In the genomic region with DNA sequence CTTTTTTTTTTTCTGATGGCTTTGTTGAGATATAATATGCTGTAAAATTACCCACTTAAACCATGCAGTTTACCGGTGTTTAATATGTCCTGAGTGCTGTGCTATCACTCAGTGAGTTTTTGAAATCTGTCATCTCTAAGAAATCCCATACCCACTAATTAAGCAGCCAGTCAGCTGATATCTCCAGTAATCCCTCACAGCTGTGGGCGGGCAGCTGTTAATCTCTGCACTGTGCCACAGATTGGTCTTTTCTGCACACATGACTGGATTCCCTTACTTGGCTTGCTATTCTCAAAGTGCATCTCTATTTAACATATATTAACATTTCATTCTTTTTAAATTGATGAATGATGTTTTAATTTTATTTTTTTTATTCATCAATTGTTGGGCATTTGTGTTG, we compare ENCODE assay signal across 22 mouse cellular contexts. TPM values are rescaled to one million over a fixed set of nuclear protein-coding genes. Genes with fewer than 3 reads are reported as not detected.
DNase-seq lines count a peak whose midpoint lies in the region; ATAC-seq and TF ChIP-seq lines count a peak whose summit lies in the region.
"Had no signal": no experiment of that assay in that cellular context is flagged by ENCODE, and none has a peak within 500 bp of the region (broad histone marks: within the 10 kb centered on the region; RNA-seq: fewer than 3 reads in every experiment).

No protein-coding gene starts in this region.

- H3K36me3 ChIP-seq in embryonic facial prominence, embryonic 14.5 days (ENCODE audit: control insufficient read depth, insufficient read depth, low read length), result peaks cover 86% of the 10 kb centered on the region
- peaks cover 97% of the 10 kb centered on the region for H3K36me3 ChIP-seq in embryonic facial prominence, embryonic 10.5 days (replicated peaks)
- H3K36me3 ChIP-seq in forebrain, postnatal 0 days (ENCODE audit: insufficient read depth), result peaks cover 19% of the 10 kb centered on the region
- H3K36me3 ChIP-seq in forebrain, embryonic 15.5 days, result peaks cover 34% of the 10 kb centered on the region
- peaks cover 6% of the 10 kb centered on the region; the same call in 1 of the 2 replicates for H3K36me3 ChIP-seq in hindbrain, embryonic 11.5 days (ENCODE audit: control insufficient read depth, insufficient read depth, low read length)

- H3K9me3 ChIP-seq in embryonic facial prominence, embryonic 14.5 days (ENCODE audit: control insufficient read depth, low read length), result no peaks in the 10 kb centered on the region
- no peaks in the 10 kb centered on the region for H3K9me3 ChIP-seq in embryonic facial prominence, embryonic 10.5 days
- H3K9me3 ChIP-seq in forebrain, postnatal 0 days (ENCODE audit: low read length), result no peaks in the 10 kb centered on the region
- H3K9me3 ChIP-seq in forebrain, embryonic 15.5 days, result no peaks in the 10 kb centered on the region
- no peaks in the 10 kb centered on the region for H3K9me3 ChIP-seq in hindbrain, embryonic 11.5 days (ENCODE audit: control insufficient read depth, low read length)
- H3K9me3 ChIP-seq: embryonic facial prominence, embryonic 13.5 days; forebrain, embryonic 12.5 days; G1E had no signal

- ATAC-seq in embryonic facial prominence, embryonic 14.5 days (ENCODE audit: low read depth), result 0 out of 2 replicates have a peak, but pooled peaks have one; percentile 50
- peak; percentile 20; the same call in 1 of the 2 replicates for ATAC-seq in forebrain, postnatal 0 days
- ATAC-seq in forebrain, embryonic 15.5 days (replicated peaks), result no peak
- no peak for ATAC-seq in hindbrain, embryonic 11.5 days (ENCODE audit: low FRiP score)
- ATAC-seq: CD4-positive, CD25-positive, alpha-beta regulatory T cell, adult 4 months; forebrain, embryonic 16.5 days had no signal

- DNase-seq in embryonic facial prominence, embryonic 14.5 days (ENCODE audit: low spot score), result peak; percentile 24
- no peak for DNase-seq in embryonic facial prominence, embryonic 10.5 days (ENCODE audit: low spot score)
- no peak for DNase-seq in forebrain, postnatal 0 days
- DNase-seq in retina, embryonic 14.5 days (ENCODE audit: low spot score), result peak; percentile 45
- no peak for DNase-seq in hindbrain, embryonic 11.5 days (ENCODE audit: low spot score)
- DNase-seq in lung, postnatal 36 days, result no peak
- DNase-seq: adrenal gland, adult 2 months; adrenal gland, postnatal 10 days; adrenal gland, postnatal 25 days; B cell, adult 2 months; cerebellum, adult 11-12 months; cerebellum, adult 2 months; cerebellum, adult 9-10 months; cerebellum, postnatal 10 days; cerebellum, postnatal 25 days had no signal

- H3K9ac ChIP-seq in embryonic facial prominence, embryonic 14.5 days (ENCODE audit: low read depth, low read length), result no peak overlapping the region
- no peak overlapping the region for H3K9ac ChIP-seq in forebrain, postnatal 0 days
- no peak overlapping the region for H3K9ac ChIP-seq in forebrain, embryonic 15.5 days (replicated peaks)
- H3K9ac ChIP-seq in hindbrain, embryonic 11.5 days (ENCODE audit: low read depth, low read length), result no peak overlapping the region
- H3K9ac ChIP-seq: embryonic facial prominence, embryonic 13.5 days; forebrain, embryonic 12.5 days had no signal

- H3K4me1 ChIP-seq in embryonic facial prominence, embryonic 14.5 days (ENCODE audit: control insufficient read depth, insufficient read depth, low read length), result no peaks in the 10 kb centered on the region
- no peaks in the 10 kb centered on the region for H3K4me1 ChIP-seq in embryonic facial prominence, embryonic 10.5 days
- H3K4me1 ChIP-seq in forebrain, postnatal 0 days (ENCODE audit: insufficient read depth), result no peaks in the 10 kb centered on the region
- no peaks in the 10 kb centered on the region for H3K4me1 ChIP-seq in forebrain, embryonic 15.5 days
- H3K4me1 ChIP-seq in hindbrain, embryonic 11.5 days (replicated peaks; ENCODE audit: control insufficient read depth, insufficient read depth, low read length), result no peaks in the 10 kb centered on the region
- H3K4me1 ChIP-seq: embryonic facial prominence, embryonic 13.5 days; forebrain, embryonic 12.5 days had no signal

- no peak overlapping the region for H3K4me3 ChIP-seq in embryonic facial prominence, embryonic 14.5 days (ENCODE audit: low read depth, low read length)
- no peak overlapping the region for H3K4me3 ChIP-seq in embryonic facial prominence, embryonic 10.5 days
- H3K4me3 ChIP-seq in forebrain, postnatal 0 days (ENCODE audit: low read depth, low read length), result no peak overlapping the region
- no peak overlapping the region for H3K4me3 ChIP-seq in forebrain, embryonic 15.5 days
- no peak overlapping the region for H3K4me3 ChIP-seq in hindbrain, embryonic 11.5 days (ENCODE audit: low read depth, low read length)
- H3K4me3 ChIP-seq: embryonic facial prominence, embryonic 13.5 days; forebrain, embryonic 12.5 days had no signal

- TF ChIP-seq CTCF in forebrain, postnatal 0 days (IDR thresholded peaks at IDR 0.05; ENCODE audit: low read depth), result no peak

- H3K27me3 ChIP-seq in embryonic facial prominence, embryonic 14.5 days (replicated peaks; ENCODE audit: control insufficient read depth, insufficient read depth, low read length), result no peaks in the 10 kb centered on the region
- no peaks in the 10 kb centered on the region for H3K27me3 ChIP-seq in embryonic facial prominence, embryonic 10.5 days (replicated peaks; ENCODE audit: low read depth, poor library complexity, severe bottlenecking)
- H3K27me3 ChIP-seq in forebrain, postnatal 0 days (ENCODE audit: insufficient read depth, low read length), result no peaks in the 10 kb centered on the region
- no peaks in the 10 kb centered on the region for H3K27me3 ChIP-seq in forebrain, embryonic 15.5 days
- no peaks in the 10 kb centered on the region for H3K27me3 ChIP-seq in hindbrain, embryonic 11.5 days (ENCODE audit: control insufficient read depth, insufficient read depth, low read length)
- H3K27me3 ChIP-seq: CH12.LX; embryonic facial prominence, embryonic 13.5 days; forebrain, embryonic 12.5 days had no signal

- 79% methylated on average over 2 of the region's 2 CpGs for whole genome bisulfite sequencing in embryonic facial prominence, embryonic 14.5 days
- 93% methylated on average over 2 of the region's 2 CpGs for WGBS in embryonic facial prominence, embryonic 10.5 days
- WGBS in forebrain, postnatal 0 days, result 71% methylated on average over 2 of the region's 2 CpGs
- WGBS in forebrain, embryonic 15.5 days, result 81% methylated on average over 2 of the region's 2 CpGs
- WGBS in hindbrain, embryonic 11.5 days, result 96% methylated on average over 2 of the region's 2 CpGs

- H3K27ac ChIP-seq in embryonic facial prominence, embryonic 14.5 days (replicated peaks; ENCODE audit: low read depth, low read length), result no peak overlapping the region
- H3K27ac ChIP-seq in embryonic facial prominence, embryonic 10.5 days (replicated peaks), result no peak overlapping the region
- H3K27ac ChIP-seq in forebrain, postnatal 0 days (ENCODE audit: low read depth, low read length), result no peak overlapping the region
- H3K27ac ChIP-seq in forebrain, embryonic 15.5 days (replicated peaks), result no peak overlapping the region
- no peak overlapping the region for H3K27ac ChIP-seq in hindbrain, embryonic 11.5 days (ENCODE audit: low read depth, low read length)
- H3K27ac ChIP-seq: embryonic facial prominence, embryonic 13.5 days; forebrain, embryonic 12.5 days had no signal

- H3K4me2 ChIP-seq in embryonic facial prominence, embryonic 14.5 days (ENCODE audit: low read depth, low read length), result no peak overlapping the region
- no peak overlapping the region for H3K4me2 ChIP-seq in forebrain, postnatal 0 days (ENCODE audit: low read depth)
- no peak overlapping the region for H3K4me2 ChIP-seq in forebrain, embryonic 15.5 days (replicated peaks)
- no peak overlapping the region for H3K4me2 ChIP-seq in hindbrain, embryonic 11.5 days (replicated peaks; ENCODE audit: low read depth, low read length)
- H3K4me2 ChIP-seq: embryonic facial prominence, embryonic 13.5 days; forebrain, embryonic 12.5 days had no signal

RNA-seq across cellular contexts. Expression of gene Rdx, which starts 29.1 kb away (rescaled TPM):
- 141 and 145 TPM in 2 replicates for polyA plus RNA-seq in embryonic facial prominence, embryonic 14.5 days (2014; fragmentation: Nextera tagmentation; extraction: Ambion mirVana)
- 144 TPM in 2 replicates for polyA plus RNA-seq in embryonic facial prominence, embryonic 10.5 days (2016; fragmentation: Nextera tagmentation; extraction: Ambion mirVana)
- total RNA-seq in forebrain, postnatal 0 days (2014; rRNA removed), result 75.4 and 84.6 TPM in 2 replicates
- polyA plus RNA-seq in forebrain, postnatal 0 days (2015; fragmentation: Nextera tagmentation; extraction: Ambion mirVana), result 66.9 and 81.7 TPM in 2 replicates
- polyA plus RNA-seq in forebrain, embryonic 15.5 days (2015; fragmentation: Nextera tagmentation; extraction: Ambion mirVana), result 105 and 108 TPM in 2 replicates
- polyA plus RNA-seq in hindbrain, embryonic 11.5 days (2014; fragmentation: Nextera tagmentation; extraction: Ambion mirVana), result 221 and 230 TPM in 2 replicates

Comparison
In these comparisons a context has a peak if more than half of its experiments do, and no peak if none do; other contexts are left out.
1. ATAC-seq: peak in embryonic facial prominence, embryonic 14.5 days (single experiment) and forebrain, postnatal 0 days (single experiment); none in forebrain, embryonic 15.5 days (single experiment) and hindbrain, embryonic 11.5 days (single experiment).
2. DNase-seq: peak in embryonic facial prominence, embryonic 14.5 days (single experiment) and retina, embryonic 14.5 days (single experiment); none in embryonic facial prominence, embryonic 10.5 days (single experiment), forebrain, postnatal 0 days (single experiment), hindbrain, embryonic 11.5 days (single experiment) and lung, postnatal 36 days (single experiment).